Mouse (Mus musculus): ENCODE measurements around the gene Tbx21. TPM values are rescaled to one million over a fixed set of nuclear protein-coding genes. Genes with fewer than 3 reads are reported as not detected.

Tbx21 gene
- polyA plus RNA-seq, 1 experiment from 2014 or later: 0.13 TPM

- ATAC-seq: peak; percentile 87
- Histone ChIP-seq H3K36me3 (ENCODE audit: control insufficient read depth, insufficient read depth) (peaks cover 47% of the 10 kb centered on the region), H3K27ac (ENCODE audit: low read depth, low read length) (peak overlapping the region; percentile 91), H3K4me2 (replicated peaks; ENCODE audit: low read depth) (peak overlapping the region; percentile 93), H3K27me3 (replicated peaks; ENCODE audit: control insufficient read depth, insufficient read depth, low read length) (no peaks in the 10 kb centered on the region), H3K4me1 (replicated peaks; ENCODE audit: control insufficient read depth, insufficient read depth, low read length) (peaks cover 5% of the 10 kb centered on the region; the same call in 1 of the 2 replicates), H3K9me3 (ENCODE audit: control insufficient read depth) (no peaks in the 10 kb centered on the region), H3K4me3 (ENCODE audit: low read depth, low read length) (peak overlapping the region; percentile 77), H3K9ac (ENCODE audit: low read depth, low read length) (0 out of 2 replicates have a peak overlapping the region, but pooled peaks have one; percentile 1)
- TF ChIP-seq CTCF (IDR thresholded peaks at IDR 0.05; ENCODE audit: low read depth): no peak
- WGBS: 11% methylated on average over 11 of the region's 11 CpGs
These were observed 62.9 kb downstream of the Tbx21 start for GRCm38 (mm10) chr11:97052219-97052646.

- no peak for ATAC-seq
- Histone ChIP-seq H3K9ac (ENCODE audit: low read depth, low read length) (peak overlapping the region; percentile 78), H3K27me3 (replicated peaks; ENCODE audit: control insufficient read depth, insufficient read depth, low read length) (no peaks in the 10 kb centered on the region), H3K9me3 (ENCODE audit: control insufficient read depth) (no peaks in the 10 kb centered on the region), H3K4me1 (replicated peaks; ENCODE audit: control insufficient read depth, insufficient read depth, low read length) (peaks cover 5% of the 10 kb centered on the region; the same call in 1 of the 2 replicates), H3K4me2 (replicated peaks; ENCODE audit: low read depth) (peak overlapping the region; percentile 93), H3K4me3 (ENCODE audit: low read depth, low read length) (peak overlapping the region; percentile 77), H3K36me3 (ENCODE audit: control insufficient read depth, insufficient read depth) (peaks cover 36% of the 10 kb centered on the region), H3K27ac (ENCODE audit: low read depth, low read length) (peak overlapping the region; percentile 91)
- TF ChIP-seq CTCF (IDR thresholded peaks at IDR 0.05; ENCODE audit: low read depth): no peak
- 12% methylated on average over 13 of the region's 13 CpGs for WGBS
These were observed 64.1 kb downstream of the Tbx21 start for GRCm38 (mm10) chr11:97050944-97051586.

- peak; percentile 63 for TF ChIP-seq CTCF (IDR thresholded peaks at IDR 0.05; ENCODE audit: low read depth)
- ATAC-seq: peak; percentile 34
- Histone ChIP-seq H3K4me1 (replicated peaks; ENCODE audit: control insufficient read depth, insufficient read depth, low read length) (peaks cover 5% of the 10 kb centered on the region; the same call in 1 of the 2 replicates), H3K9me3 (ENCODE audit: control insufficient read depth) (no peaks in the 10 kb centered on the region), H3K4me2 (replicated peaks; ENCODE audit: low read depth) (peak within 1 kb of the TSS; percentile 93), H3K27ac (ENCODE audit: low read depth, low read length) (peak within 1 kb of the TSS; percentile 91), H3K36me3 (ENCODE audit: control insufficient read depth, insufficient read depth) (peaks cover 32% of the 10 kb centered on the region), H3K27me3 (replicated peaks; ENCODE audit: control insufficient read depth, insufficient read depth, low read length) (no peaks in the 10 kb centered on the region), H3K4me3 (ENCODE audit: low read depth, low read length) (peak within 1 kb of the TSS; percentile 77), H3K9ac (ENCODE audit: low read depth, low read length) (peak within 1 kb of the TSS; percentile 78)
- 3% methylated on average over 18 of the region's 18 CpGs for WGBS
These were observed 64.8 kb downstream of the Tbx21 start, which contains the start of gene Osbpl7 for GRCm38 (mm10) chr11:97050216-97050943. Osbpl7 (plus strand) TSS chr11:97050628.

GRCm38 (mm10) chr11:97049492-97050085, 65.5 kb downstream of the Tbx21 start:
- 80% methylated on average over 6 of the region's 6 CpGs for WGBS

GRCm38 (mm10) chr11:97048090-97048650, 67.0 kb downstream of the Tbx21 start:
- H3K27ac ChIP-seq (ENCODE audit: low read depth, low read length): no peak overlapping the region
- no peaks in the 10 kb centered on the region for H3K27me3 ChIP-seq (replicated peaks; ENCODE audit: control insufficient read depth, insufficient read depth, low read length)
- no peak for ATAC-seq
- WGBS: 74% methylated on average over 8 of the region's 8 CpGs
- peaks cover 5% of the 10 kb centered on the region; the same call in 1 of the 2 replicates for H3K4me1 ChIP-seq (replicated peaks; ENCODE audit: control insufficient read depth, insufficient read depth, low read length)
- no peaks in the 10 kb centered on the region for H3K9me3 ChIP-seq (ENCODE audit: control insufficient read depth)
- TF ChIP-seq CTCF (IDR thresholded peaks at IDR 0.05; ENCODE audit: low read depth): no peak
- H3K4me2 ChIP-seq (replicated peaks; ENCODE audit: low read depth): no peak overlapping the region
- H3K4me3 ChIP-seq (ENCODE audit: low read depth, low read length): no peak overlapping the region
- peaks cover 19% of the 10 kb centered on the region; the same call in 1 of the 2 replicates for H3K36me3 ChIP-seq (ENCODE audit: control insufficient read depth, insufficient read depth)
- H3K9ac ChIP-seq (ENCODE audit: low read depth, low read length): no peak overlapping the region

More at GRCm38 (mm10) chr11:97049492-97050085, 65.5 kb downstream of the Tbx21 start:
- ATAC-seq: no peak
- H3K4me2 ChIP-seq (replicated peaks; ENCODE audit: low read depth): no peak overlapping the region
- peaks cover 27% of the 10 kb centered on the region for H3K36me3 ChIP-seq (ENCODE audit: control insufficient read depth, insufficient read depth)
- no peaks in the 10 kb centered on the region for H3K9me3 ChIP-seq (ENCODE audit: control insufficient read depth)
- no peak overlapping the region for H3K9ac ChIP-seq (ENCODE audit: low read depth, low read length)
- peaks cover 5% of the 10 kb centered on the region; the same call in 1 of the 2 replicates for H3K4me1 ChIP-seq (replicated peaks; ENCODE audit: control insufficient read depth, insufficient read depth, low read length)
- no peak overlapping the region; the same call in 1 of the 2 replicates for H3K27ac ChIP-seq (ENCODE audit: low read depth, low read length)
- TF ChIP-seq CTCF (IDR thresholded peaks at IDR 0.05; ENCODE audit: low read depth): no peak
- no peak overlapping the region for H3K4me3 ChIP-seq (ENCODE audit: low read depth, low read length)
- H3K27me3 ChIP-seq (replicated peaks; ENCODE audit: control insufficient read depth, insufficient read depth, low read length): no peaks in the 10 kb centered on the region

Small RNAs within 50 kb of the gene (microRNA-seq; reads per million reads assigned to microRNA genes)
- gene Mir7235: not detected
- not detected for gene Mir8103

Other genes starting within 250 kb of the Tbx21 start
- 64.1 and 68.9 TPM in 2 replicates for gene Cdk5rap3, start 198.8 kb downstream of the Tbx21 start, polyA plus RNA-seq (2015; fragmentation: Nextera tagmentation; extraction: Ambion mirVana)
- gene Prr15l, start 187.2 kb downstream of the Tbx21 start, polyA plus RNA-seq (2015; fragmentation: Nextera tagmentation; extraction: Ambion mirVana): 138 and 141 TPM in 2 replicates
- 145 and 158 TPM in 2 replicates for gene Pnpo, start 171.3 kb downstream of the Tbx21 start, polyA plus RNA-seq (2015; fragmentation: Nextera tagmentation; extraction: Ambion mirVana)
- gene Sp2, start 132.4 kb downstream of the Tbx21 start, polyA plus RNA-seq (2015; fragmentation: Nextera tagmentation; extraction: Ambion mirVana): 7.7 and 8.2 TPM in 2 replicates
- 0.04 TPM in 1 of 2 replicates, not detected in the other for gene Sp6, start 101.9 kb downstream of the Tbx21 start, polyA plus RNA-seq (2015; fragmentation: Nextera tagmentation; extraction: Ambion mirVana)
- 24.1 and 24.5 TPM in 2 replicates for gene Scrn2, start 85.4 kb downstream of the Tbx21 start, polyA plus RNA-seq (2015; fragmentation: Nextera tagmentation; extraction: Ambion mirVana)
- 0.17 and 0.18 TPM in 2 replicates for gene Lrrc46, start 73.9 kb downstream of the Tbx21 start, polyA plus RNA-seq (2015; fragmentation: Nextera tagmentation; extraction: Ambion mirVana)
- 50.7 and 50.8 TPM in 2 replicates for gene Mrpl10, start 73.8 kb downstream of the Tbx21 start, polyA plus RNA-seq (2015; fragmentation: Nextera tagmentation; extraction: Ambion mirVana)
- 10.6 and 12.0 TPM in 2 replicates for gene Osbpl7, start 64.7 kb downstream of the Tbx21 start, polyA plus RNA-seq (2015; fragmentation: Nextera tagmentation; extraction: Ambion mirVana)
- 1.7 and 2.4 TPM in 2 replicates for gene Tbkbp1, start 36.2 kb upstream of the Tbx21 start, polyA plus RNA-seq (2015; fragmentation: Nextera tagmentation; extraction: Ambion mirVana)
- gene Kpnb1, start 72.5 kb upstream of the Tbx21 start, polyA plus RNA-seq (2015; fragmentation: Nextera tagmentation; extraction: Ambion mirVana): 17.5 and 18.1 TPM in 2 replicates
- gene Npepps, start 165.3 kb upstream of the Tbx21 start, polyA plus RNA-seq (2015; fragmentation: Nextera tagmentation; extraction: Ambion mirVana): 41.9 and 54.7 TPM in 2 replicates
- 40.2 and 40.5 TPM in 2 replicates for gene Mrpl45, start 200.4 kb upstream of the Tbx21 start, polyA plus RNA-seq (2015; fragmentation: Nextera tagmentation; extraction: Ambion mirVana)
- 0.07 and 0.20 TPM in 2 replicates for gene Gpr179, start 236.7 kb upstream of the Tbx21 start, polyA plus RNA-seq (2015; fragmentation: Nextera tagmentation; extraction: Ambion mirVana)
- 2.4 and 2.5 TPM in 2 replicates for gene Socs7, start 247.2 kb upstream of the Tbx21 start, polyA plus RNA-seq (2015; fragmentation: Nextera tagmentation; extraction: Ambion mirVana)